Mouse (Mus musculus) kidney, embryonic 15.5 days (tissue): ENCODE data around the gene Adck1. TPM values are rescaled to one million over a fixed set of nuclear protein-coding genes. Genes with fewer than 3 reads are reported as not detected.
"Not testable (repeated sequence)": the region's sequence is repeated elsewhere in the genome, so short reads cannot be mapped to it uniquely, and the experiment has no call there.

Experiments used
- ATAC-seq: fragments of 200-750 bp; cut with Nextera tagmentation; replicated peaks from 2 replicates; pipeline ENCODE4 v1.8.0; 2017; ENCODE audit warnings: moderate TSS enrichment; ENCODE audit not compliant: low FRiP score
- H3K27ac ChIP-seq: fragments of 300-500 bp; sonication (generic); 2 replicates; pipeline ENCODE4 v1.5.1; 2015; ENCODE audit warnings: mild to moderate bottlenecking, inconsistent platforms
- H3K27me3 ChIP-seq: fragments of 300-500 bp; sonication (generic); 2 replicates; pipeline ENCODE4 v1.6.1; 2015; ENCODE audit warnings: inconsistent platforms
- H3K36me3 ChIP-seq: fragments of 300-500 bp; sonication (generic); 2 replicates; pipeline ENCODE4 v1.6.1; 2015; ENCODE audit warnings: inconsistent platforms
- H3K4me1 ChIP-seq: fragments of 300-500 bp; sonication (generic); 2 replicates; pipeline ENCODE4 v1.6.1; 2015; ENCODE audit warnings: inconsistent platforms
- H3K4me2 ChIP-seq: fragments of 300-500 bp; sonication (generic); 2 replicates; pipeline ENCODE4 v1.6.1; 2015; ENCODE audit warnings: moderate library complexity, mild to moderate bottlenecking, inconsistent platforms
- H3K4me3 ChIP-seq: fragments of 300-500 bp; sonication (generic); replicated peaks from 2 replicates; pipeline ENCODE4 v1.5.1; 2015; ENCODE audit warnings: mild to moderate bottlenecking, inconsistent platforms
- H3K9ac ChIP-seq: fragments of 300-500 bp; sonication (generic); 2 replicates; pipeline ENCODE4 v1.6.1; 2015; ENCODE audit warnings: mild to moderate bottlenecking, inconsistent platforms
- H3K9me3 ChIP-seq: fragments of 300-500 bp; sonication (generic); replicated peaks from 2 replicates; pipeline ENCODE4 v1.6.1; 2016; ENCODE audit warnings: inconsistent platforms
- WGBS: fragments of 180-500 bp; shearing (Covaris S2); methylation state at CpG from one replicate; pipeline ENCODE4 v1.1.7; 2015; ENCODE audit warnings: mixed read lengths; 5-methylcytosine and 5-hydroxymethylcytosine counted together
- polyA plus RNA-seq: library from polyadenylated mRNA; unstranded; fragments of >200 nt; fragmentation: Nextera tagmentation; extraction: Ambion mirVana; gene quantifications from 2 replicates; pipeline ENCODE4 v1.2.1, GENCODE M21; 2015

Adck1 gene
- polyA plus RNA-seq, result 21.6 and 21.8 TPM in 2 replicates

DNA sequence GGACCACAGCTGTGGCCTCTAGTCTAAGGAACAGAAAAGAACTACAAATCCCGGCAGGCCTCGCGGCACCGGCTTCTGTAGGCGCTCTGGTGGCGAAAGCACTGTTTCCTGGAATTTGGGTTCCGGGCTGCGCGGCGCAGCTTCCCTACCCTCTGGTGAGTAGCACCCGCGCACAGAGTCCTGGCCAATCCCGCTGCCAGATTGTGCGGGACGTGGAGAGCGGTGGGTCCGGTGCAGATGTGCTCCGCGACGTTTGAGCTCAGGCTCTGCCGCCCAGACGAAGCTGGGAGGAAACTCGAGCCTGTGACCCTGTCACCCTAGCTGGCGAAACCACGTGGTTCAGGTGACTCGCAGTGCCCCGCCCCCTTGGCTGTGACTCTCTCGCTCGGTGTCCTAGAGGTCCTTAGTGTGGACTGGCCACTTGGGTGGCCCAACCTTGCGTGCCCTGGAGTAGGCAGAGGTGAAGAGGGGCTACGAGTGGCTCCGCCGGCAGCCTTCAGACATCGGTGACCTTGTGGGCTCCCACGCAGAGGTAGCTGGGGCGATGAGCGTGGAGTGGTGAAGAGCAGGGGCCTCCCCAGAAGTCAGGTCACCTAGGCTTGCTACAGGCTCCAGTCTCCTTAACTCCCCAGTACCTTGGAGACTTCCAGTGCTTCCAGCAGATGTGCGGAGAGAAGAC lies at the start of gene Adck1:
Gene Adck1, plus strand, starts transcription at position 114 of the 679 bp plus-strand sequence.
- Histone ChIP-seq H3K9me3 (no peaks in the 10 kb centered on the region), H3K4me3 (peak within 1 kb of the TSS; percentile 82), H3K9ac (peak within 1 kb of the TSS; percentile 63), H3K27ac (peak within 1 kb of the TSS; percentile 85), H3K36me3 (no peaks in the 10 kb centered on the region), H3K4me1 (peaks cover 5% of the 10 kb centered on the region; the same call in 1 of the 2 replicates), H3K4me2 (peak within 1 kb of the TSS; percentile 87), H3K27me3 (no peaks in the 10 kb centered on the region)
- under 1% methylated on average over 38 of the region's 38 CpGs for WGBS
- ATAC-seq, result peak; percentile 98

DNA sequence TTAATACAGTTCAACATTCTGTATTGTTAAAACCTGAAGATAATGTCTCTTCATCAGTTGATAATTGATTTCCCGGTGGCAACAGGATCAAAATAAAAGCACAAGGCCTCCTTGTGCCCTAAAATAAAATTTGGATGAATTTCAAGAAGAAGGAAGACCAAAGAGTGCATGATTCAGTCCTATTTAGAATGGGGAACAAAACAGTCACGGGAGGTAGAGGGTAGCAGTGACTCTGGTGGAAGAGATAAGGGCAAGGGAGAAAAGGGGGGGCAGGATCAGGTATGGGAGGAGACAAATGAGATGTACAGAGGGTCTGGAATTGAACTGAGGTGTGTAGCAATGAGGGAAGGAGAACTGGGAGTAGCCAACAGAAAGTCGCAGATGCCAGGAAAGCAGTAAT lies 45.8 kb upstream of the Adck1 start:
- no peak for ATAC-seq
- no peak overlapping the region for H3K4me2 ChIP-seq
- WGBS, result 85% methylated on average over 3 of the region's 3 CpGs
- no peaks in the 10 kb centered on the region for H3K27me3 ChIP-seq
- H3K4me1 ChIP-seq, result no peaks in the 10 kb centered on the region
- no peaks in the 10 kb centered on the region for H3K9me3 ChIP-seq
- H3K27ac ChIP-seq, result no peak overlapping the region
- H3K9ac ChIP-seq, result no peak overlapping the region
- H3K4me3 ChIP-seq, result no peak overlapping the region
- no peaks in the 10 kb centered on the region for H3K36me3 ChIP-seq

DNA sequence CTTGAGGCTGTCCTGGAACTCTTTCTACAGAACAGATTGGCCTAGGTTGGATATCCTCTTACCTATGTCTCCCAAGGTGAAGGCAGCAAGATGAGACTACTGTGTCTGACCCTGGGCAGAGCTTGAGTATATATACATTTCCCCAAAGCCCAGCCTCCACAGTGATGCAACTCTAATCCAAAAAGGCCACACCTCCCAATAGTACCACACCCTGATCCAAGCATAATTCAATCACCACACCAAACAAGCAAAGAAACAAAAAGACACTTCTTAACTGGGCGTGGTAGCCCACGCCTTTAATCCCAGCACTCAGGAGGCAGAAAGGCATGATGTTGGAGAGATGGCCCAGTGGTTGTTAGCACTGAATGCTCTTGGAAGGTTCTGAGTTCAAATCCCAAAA lies 36.4 kb upstream of the Adck1 start, which contains the start of gene Gm5039:
Gene Gm5039, minus strand, starts transcription at position 101 of the 400 bp plus-strand sequence.
- not testable (repeated sequence) for H3K4me3 ChIP-seq, H3K27me3 ChIP-seq, H3K4me2 ChIP-seq, H3K9me3 ChIP-seq, ATAC-seq, H3K36me3 ChIP-seq, H3K4me1 ChIP-seq, H3K9ac ChIP-seq, H3K27ac ChIP-seq
- WGBS, result 89% methylated on average over 2 of the region's 2 CpGs

DNA sequence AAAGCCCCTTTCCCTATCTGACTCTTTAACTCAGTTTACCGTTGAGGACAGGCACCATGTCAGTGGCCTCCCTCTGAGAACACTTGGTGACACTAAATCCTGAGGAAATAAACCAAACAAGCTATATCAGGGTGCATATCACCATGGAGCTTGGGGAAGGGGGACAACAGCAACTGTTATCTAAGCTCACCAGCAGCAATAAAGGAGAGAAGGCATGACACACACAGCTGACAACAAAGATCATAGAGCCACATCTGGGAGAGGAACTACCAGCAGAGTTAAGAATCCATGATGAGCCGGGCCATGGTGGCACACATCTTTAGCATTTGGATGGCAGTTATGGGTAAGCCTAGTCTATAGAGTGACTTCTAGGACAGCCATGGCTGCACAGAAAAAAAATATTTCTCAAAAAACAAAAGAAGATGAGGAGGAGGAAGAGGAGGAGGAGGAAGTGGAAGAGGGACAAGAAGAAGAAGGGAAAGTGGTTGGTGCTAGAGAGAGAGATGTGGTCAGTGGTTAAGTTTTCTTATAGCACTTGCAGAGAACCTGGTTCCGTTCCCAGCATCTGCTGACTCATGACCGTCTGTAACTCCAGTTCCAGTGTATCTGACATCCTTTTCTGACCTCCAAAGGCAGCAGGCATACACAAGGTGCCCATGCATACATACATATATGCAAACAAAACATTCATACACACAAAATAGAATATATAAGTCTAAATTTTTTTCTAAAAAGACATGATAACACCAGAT lies 23.5 kb upstream of the Adck1 start:
- H3K27ac ChIP-seq, ATAC-seq: not testable (repeated sequence)

DNA sequence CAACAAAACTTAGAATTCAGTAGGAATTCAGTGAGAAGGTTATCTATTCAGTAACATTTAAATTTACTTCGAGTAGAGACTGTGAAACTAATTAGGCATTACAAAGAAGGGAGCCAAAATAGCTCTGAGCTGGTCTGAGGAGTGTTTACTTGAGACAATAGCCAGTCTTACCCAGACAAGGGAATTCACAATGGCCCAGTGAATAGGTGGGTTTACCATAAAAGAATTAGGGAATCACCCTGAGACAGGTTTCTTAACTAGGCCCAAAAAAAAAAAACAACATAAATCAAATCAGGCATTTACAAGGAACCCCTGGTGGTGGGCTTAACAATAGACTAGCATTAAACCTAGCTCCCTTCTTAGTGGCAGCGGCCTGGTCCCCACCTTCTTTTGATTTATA lies 19.1 kb upstream of the Adck1 start:
- H3K4me3 ChIP-seq, H3K4me1 ChIP-seq, H3K36me3 ChIP-seq, H3K9ac ChIP-seq, H3K4me2 ChIP-seq, H3K9me3 ChIP-seq, H3K27me3 ChIP-seq, ATAC-seq, H3K27ac ChIP-seq: not testable (repeated sequence)
- WGBS, result 52% methylated on average over 2 of the region's 2 CpGs

More for the DNA sequence above, 23.5 kb upstream of the Adck1 start:
- not testable (repeated sequence) for H3K4me1 ChIP-seq, H3K4me2 ChIP-seq, H3K4me3 ChIP-seq, H3K9me3 ChIP-seq, H3K9ac ChIP-seq, H3K36me3 ChIP-seq, H3K27me3 ChIP-seq
- WGBS, result 65% methylated on average over 4 of the region's 4 CpGs

DNA sequence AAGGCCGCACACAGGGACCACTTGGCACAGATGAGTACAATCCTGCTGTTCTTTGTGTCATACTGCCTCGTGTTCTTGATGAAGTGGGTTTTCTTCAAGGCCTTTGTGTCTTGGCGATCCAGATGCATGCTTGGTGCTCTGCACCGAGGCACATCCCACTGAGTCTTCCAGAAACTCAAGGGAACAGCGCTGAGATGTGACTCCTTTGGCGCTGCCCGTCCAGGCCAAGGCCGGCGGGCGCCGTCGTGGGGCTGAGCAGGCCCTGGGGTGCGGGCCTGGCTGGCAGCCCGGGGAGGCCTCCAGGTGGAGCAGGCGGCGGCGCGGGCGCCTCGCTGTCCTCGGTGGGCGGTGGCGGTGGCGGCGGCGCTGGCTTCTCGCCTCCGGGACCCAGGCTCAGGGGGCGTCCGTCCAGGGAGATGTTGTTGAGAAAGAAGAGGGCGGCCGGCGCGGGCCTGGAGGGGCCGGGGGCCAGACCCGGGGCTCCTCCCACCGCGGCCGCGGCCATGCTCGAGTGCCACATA lies 6.1 kb upstream of the Adck1 start:
- ATAC-seq, result peak; percentile 66; the same call in 1 of the 2 replicates
- peak overlapping the region; percentile 18; the same call in 1 of the 2 replicates for H3K9ac ChIP-seq
- 17% methylated on average over 41 of the region's 41 CpGs for WGBS
- no peak overlapping the region for H3K27ac ChIP-seq
- peak overlapping the region; percentile 41 for H3K4me3 ChIP-seq
- no peaks in the 10 kb centered on the region for H3K9me3 ChIP-seq
- H3K4me2 ChIP-seq, result peak overlapping the region; percentile 64
- no peaks in the 10 kb centered on the region for H3K27me3 ChIP-seq
- H3K36me3 ChIP-seq, result no peaks in the 10 kb centered on the region
- peaks cover 4% of the 10 kb centered on the region; the same call in 1 of the 2 replicates for H3K4me1 ChIP-seq

DNA sequence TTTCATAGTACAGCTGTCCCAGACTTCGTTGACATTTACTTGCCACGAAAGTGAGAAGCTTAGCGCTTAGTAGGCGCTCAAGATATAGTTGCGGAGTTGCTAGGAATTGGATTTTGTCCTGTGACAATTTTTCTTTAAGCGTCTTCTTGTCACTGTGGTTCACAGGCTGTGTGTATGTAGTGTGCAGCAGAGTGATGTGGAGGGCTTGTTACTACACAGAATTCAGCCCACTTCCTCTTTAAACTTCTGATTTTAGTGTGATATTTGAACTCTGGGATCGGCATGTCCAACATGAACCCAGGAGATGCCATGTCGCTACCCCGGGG lies 729 bp downstream of the Adck1 start:
- H3K4me3 ChIP-seq, result peak overlapping the region; percentile 82
- H3K4me2 ChIP-seq, result peak overlapping the region; percentile 87
- 47% methylated on average over 9 of the region's 9 CpGs for WGBS
- H3K36me3 ChIP-seq, result no peaks in the 10 kb centered on the region
- H3K27ac ChIP-seq, result peak overlapping the region; percentile 85; the same call in 1 of the 2 replicates
- H3K27me3 ChIP-seq, result no peaks in the 10 kb centered on the region
- ATAC-seq, result no peak
- no peaks in the 10 kb centered on the region for H3K9me3 ChIP-seq
- H3K4me1 ChIP-seq, result peaks cover 5% of the 10 kb centered on the region; the same call in 1 of the 2 replicates
- H3K9ac ChIP-seq, result peak overlapping the region; percentile 63

DNA sequence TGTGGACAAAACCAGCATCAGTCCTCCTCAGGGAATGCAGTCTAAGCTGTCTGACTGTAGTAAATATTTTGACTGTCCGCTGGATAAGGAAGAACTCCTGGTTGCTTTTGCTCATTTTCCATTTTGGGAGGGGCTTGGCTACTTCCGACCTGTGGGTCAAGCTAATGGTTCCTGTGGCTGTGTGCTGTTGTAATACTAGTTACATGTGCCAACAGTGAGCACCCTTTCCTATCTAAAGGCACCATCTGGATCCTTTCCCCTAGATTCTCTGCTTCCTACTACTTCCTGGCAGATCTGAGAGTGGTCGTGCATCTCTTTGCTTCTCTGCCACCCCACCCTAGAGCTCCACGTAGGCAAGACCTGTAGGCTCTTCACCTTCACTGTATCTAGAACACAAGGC lies 7.3 kb downstream of the Adck1 start:
- Histone ChIP-seq H3K9ac (no peak overlapping the region), H3K4me1 (no peaks in the 10 kb centered on the region), H3K36me3 (no peaks in the 10 kb centered on the region; the same call in 1 of the 2 replicates), H3K27ac (no peak overlapping the region), H3K4me3 (no peak overlapping the region), H3K4me2 (no peak overlapping the region), H3K9me3 (no peaks in the 10 kb centered on the region), H3K27me3 (no peaks in the 10 kb centered on the region)
- ATAC-seq, result no peak
- 86% methylated on average over 4 of the region's 4 CpGs for WGBS

DNA sequence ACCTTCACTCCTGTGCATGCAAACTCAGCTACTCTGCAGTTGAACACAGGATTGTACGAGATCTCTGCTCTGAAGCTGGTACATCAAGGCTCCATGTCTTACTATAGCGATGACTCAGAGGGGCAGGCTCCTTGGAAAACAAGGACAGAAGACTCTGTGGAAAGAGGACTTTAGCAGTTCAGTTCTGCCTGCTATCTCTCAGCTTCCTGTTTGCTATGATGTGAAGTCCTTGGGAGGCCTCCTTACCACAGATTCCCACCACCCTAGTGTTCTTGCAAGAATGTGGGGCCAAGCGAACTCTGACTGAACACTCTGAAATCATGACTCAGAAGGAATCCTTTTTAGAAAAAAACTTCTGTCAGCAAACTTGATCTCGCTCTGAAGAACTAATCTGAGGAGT lies 8.3 kb downstream of the Adck1 start:
- H3K36me3 ChIP-seq, result no peaks in the 10 kb centered on the region; the same call in 1 of the 2 replicates
- no peak overlapping the region for H3K9ac ChIP-seq
- no peak overlapping the region for H3K4me3 ChIP-seq
- no peaks in the 10 kb centered on the region for H3K4me1 ChIP-seq
- no peak overlapping the region for H3K4me2 ChIP-seq
- ATAC-seq, result no peak
- H3K27ac ChIP-seq, result no peak overlapping the region
- H3K27me3 ChIP-seq, result no peaks in the 10 kb centered on the region
- H3K9me3 ChIP-seq, result no peaks in the 10 kb centered on the region
- WGBS, result 74% methylated on average over 4 of the region's 4 CpGs

DNA sequence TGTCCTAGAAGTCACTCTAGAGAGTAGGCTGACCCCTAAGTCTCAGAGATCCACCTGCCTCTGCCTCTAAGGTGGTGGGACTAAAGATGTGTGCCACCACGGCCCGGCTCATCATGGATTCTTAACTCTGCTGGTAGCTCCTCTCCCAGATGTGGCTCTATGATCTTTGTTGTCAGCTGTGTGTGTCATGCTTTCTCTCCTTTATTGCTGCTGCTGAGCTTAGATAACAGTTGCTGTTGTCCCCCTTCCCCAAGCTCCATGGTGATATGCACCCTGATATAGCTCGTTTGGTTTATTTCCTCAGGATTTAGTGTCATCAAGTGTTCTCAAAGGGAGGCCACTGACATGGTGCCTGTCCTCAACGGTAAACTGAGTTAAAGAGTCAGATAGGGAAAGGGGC lies 9.3 kb downstream of the Adck1 start:
- not testable (repeated sequence) for H3K36me3 ChIP-seq, H3K4me1 ChIP-seq, ATAC-seq, H3K4me3 ChIP-seq, H3K9me3 ChIP-seq, H3K27ac ChIP-seq, H3K9ac ChIP-seq, H3K4me2 ChIP-seq, H3K27me3 ChIP-seq
- WGBS, result 52% methylated on average over 4 of the region's 4 CpGs

DNA sequence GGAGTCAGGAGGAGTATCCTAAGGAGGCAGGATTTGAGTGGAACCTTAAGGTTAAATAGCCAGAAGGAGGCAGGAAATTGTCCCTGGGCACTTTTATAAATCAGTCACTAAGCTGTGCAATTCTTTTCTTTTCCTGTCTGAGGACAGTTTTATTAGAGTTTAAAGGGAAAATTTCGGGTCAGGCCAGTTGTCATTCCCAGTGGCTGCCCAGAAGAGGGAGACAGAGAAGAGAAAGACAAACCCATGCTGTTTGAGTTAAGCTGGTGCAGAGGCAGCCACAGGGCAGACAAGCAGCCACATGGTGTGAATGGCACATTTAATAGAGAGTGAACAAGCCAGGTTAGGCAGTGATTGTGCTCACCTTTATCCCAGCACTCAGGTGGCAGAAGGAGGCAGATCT lies 10.0 kb downstream of the Adck1 start:
- not testable (repeated sequence) for H3K9ac ChIP-seq, ATAC-seq
- 0% methylated on average over 1 of the region's 1 CpGs for WGBS

DNA sequence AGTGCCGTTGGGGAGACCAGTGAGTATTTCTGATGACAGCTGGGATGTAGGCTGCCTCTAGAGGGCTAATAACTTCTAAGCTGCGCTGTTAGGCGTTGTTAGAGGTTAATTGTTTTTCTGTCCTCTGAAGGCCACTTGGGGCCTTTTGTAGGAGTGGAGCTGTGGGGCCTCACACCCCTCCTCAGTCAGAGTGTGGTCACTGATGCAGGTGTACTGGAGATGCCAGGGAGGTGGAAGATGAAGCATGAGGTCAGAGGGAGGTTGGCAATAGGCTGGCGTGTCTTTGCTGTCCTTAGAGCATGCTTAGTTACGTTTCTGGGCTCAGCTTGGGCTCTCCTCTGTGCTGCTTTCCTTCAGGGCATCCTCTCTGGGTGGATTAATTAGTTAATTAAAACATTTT lies 11.7 kb downstream of the Adck1 start:
- H3K4me1 ChIP-seq, result no peaks in the 10 kb centered on the region
- H3K36me3 ChIP-seq, result no peaks in the 10 kb centered on the region; the same call in 1 of the 2 replicates
- no peak overlapping the region for H3K27ac ChIP-seq
- no peak overlapping the region for H3K9ac ChIP-seq
- ATAC-seq, result no peak
- no peak overlapping the region for H3K4me2 ChIP-seq
- H3K27me3 ChIP-seq, result no peaks in the 10 kb centered on the region
- no peaks in the 10 kb centered on the region for H3K9me3 ChIP-seq
- WGBS, result 53% methylated on average over 5 of the region's 5 CpGs
- H3K4me3 ChIP-seq, result no peak overlapping the region

More for the DNA sequence above, 10.0 kb downstream of the Adck1 start:
- H3K9me3 ChIP-seq, H3K4me3 ChIP-seq, H3K36me3 ChIP-seq, H3K4me1 ChIP-seq, H3K27me3 ChIP-seq, H3K27ac ChIP-seq, H3K4me2 ChIP-seq: not testable (repeated sequence)
